Mouse (Mus musculus) thymus, adult 2 months (tissue): ENCODE results near the gene Gm20388.

Experiments used
- CTCF ChIP-seq: fragments of 200-500 bp; IDR thresholded peaks from 2 replicates; pipeline ENCODE4 v1.5.1; 2012; ENCODE audit warnings: mild to moderate bottlenecking, control low read depth, low read length, moderate library complexity, borderline replicate concordance; ENCODE audit not compliant: control insufficient read depth, poor library complexity, insufficient read depth; ENCODE audit errors: extremely low read depth
- POLR2A ChIP-seq: fragments of 200-500 bp; IDR thresholded peaks from 2 replicates; pipeline ENCODE4 v1.6.1; 2012; ENCODE audit warnings: mild to moderate bottlenecking, low read length, control low read depth, moderate library complexity; ENCODE audit not compliant: control insufficient read depth, poor library complexity, insufficient read depth; ENCODE audit errors: extremely low read depth

DNA sequence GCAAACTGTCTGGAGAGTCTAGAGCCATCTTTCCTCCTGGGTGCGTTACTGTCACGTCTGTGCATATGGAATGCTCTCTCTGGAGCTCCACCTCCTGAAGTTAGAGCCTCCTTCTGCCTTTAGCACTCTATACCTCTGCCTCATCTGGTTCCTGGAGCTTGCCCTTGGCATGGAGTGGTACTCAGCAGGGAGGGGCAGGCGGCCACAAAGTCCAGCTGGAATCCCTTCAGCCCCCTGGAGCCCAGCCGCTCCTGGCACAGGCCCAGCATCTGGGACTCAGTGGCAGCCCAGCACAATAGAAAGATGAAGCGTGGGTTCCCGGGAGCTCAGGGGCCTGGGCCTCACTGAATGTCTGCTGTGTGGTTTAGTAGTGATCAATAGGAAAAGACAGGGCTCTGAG lies 549.7 kb downstream of the Gm20388 start:
- TF ChIP-seq CTCF: no peak
- no peak for TF ChIP-seq POLR2A
